In the genomic region with DNA sequence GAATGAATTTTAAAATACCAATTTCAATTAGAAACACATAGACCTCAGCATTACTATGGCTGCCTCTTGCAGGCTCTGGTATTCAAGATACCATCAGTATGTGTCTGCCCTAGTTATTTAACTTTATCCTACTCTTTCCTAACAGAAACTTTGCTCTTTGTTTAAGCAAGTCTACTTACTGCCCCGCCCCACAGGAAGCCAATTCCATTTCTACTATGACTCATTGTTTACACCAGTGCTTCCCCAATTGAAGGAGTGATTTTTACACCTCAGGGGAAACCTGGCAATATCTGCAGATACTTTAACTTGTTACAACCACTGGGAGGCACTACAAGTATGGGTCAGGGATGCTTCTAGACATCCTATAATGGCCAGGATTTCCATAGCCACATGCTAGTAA, we compare ENCODE assay signal across 20 mouse cellular contexts.
DNase-seq lines count a peak whose midpoint lies in the region; ATAC-seq and TF ChIP-seq lines count a peak whose summit lies in the region.
"Had no signal": no experiment of that assay in that cellular context is flagged by ENCODE, and none has a peak within 500 bp of the region (broad histone marks: within the 10 kb centered on the region; RNA-seq: fewer than 3 reads in every experiment).

No protein-coding gene starts in this region.

- no peak overlapping the region for H3K4me2 ChIP-seq in intestine, embryonic 15.5 days (replicated peaks)
- no peak overlapping the region for H3K4me2 ChIP-seq in intestine, embryonic 16.5 days (ENCODE audit: low read depth, low read length)
- no peak overlapping the region for H3K4me2 ChIP-seq in midbrain, postnatal 0 days (ENCODE audit: low read depth, low read length, poor library complexity, severe bottlenecking)
- H3K4me2 ChIP-seq: hindbrain, embryonic 15.5 days; limb, embryonic 12.5 days; midbrain, embryonic 15.5 days had no signal

- no peaks in the 10 kb centered on the region for H3K27me3 ChIP-seq in intestine, embryonic 15.5 days (replicated peaks)
- no peaks in the 10 kb centered on the region for H3K27me3 ChIP-seq in intestine, embryonic 16.5 days (replicated peaks; ENCODE audit: control insufficient read depth, insufficient read depth, low read length)
- no peaks in the 10 kb centered on the region for H3K27me3 ChIP-seq in midbrain, postnatal 0 days (ENCODE audit: insufficient read depth, low read length)
- H3K27me3 ChIP-seq: hindbrain, embryonic 15.5 days; limb, embryonic 12.5 days; megakaryocyte, embryonic 14.5 days; midbrain, embryonic 15.5 days had no signal

- no peaks in the 10 kb centered on the region for H3K9me3 ChIP-seq in intestine, embryonic 15.5 days
- H3K9me3 ChIP-seq in intestine, embryonic 16.5 days (ENCODE audit: control insufficient read depth, low read length), result no peaks in the 10 kb centered on the region
- no peaks in the 10 kb centered on the region for H3K9me3 ChIP-seq in midbrain, postnatal 0 days (ENCODE audit: low read length)
- H3K9me3 ChIP-seq: G1E; hindbrain, embryonic 15.5 days; limb, embryonic 12.5 days; midbrain, embryonic 15.5 days had no signal

- no peak overlapping the region for H3K9ac ChIP-seq in intestine, embryonic 15.5 days
- H3K9ac ChIP-seq in intestine, embryonic 16.5 days (ENCODE audit: low read depth, low read length), result no peak overlapping the region
- H3K9ac ChIP-seq in midbrain, postnatal 0 days (replicated peaks; ENCODE audit: low read length, poor library complexity, severe bottlenecking), result no peak overlapping the region
- H3K9ac ChIP-seq: forebrain, postnatal 0 days; hindbrain, embryonic 15.5 days; limb, embryonic 12.5 days; midbrain, embryonic 15.5 days had no signal

- peak; percentile 5 for DNase-seq in 3T3-L1 (ENCODE audit: low read depth, low spot score)
- DNase-seq in R1 (ENCODE audit: low read depth, low spot score), result peak; percentile 71
- peak; percentile 28 for DNase-seq in lung, postnatal 25 days (ENCODE audit: low spot score)
- DNase-seq in adipocyte (ENCODE audit: low spot score), result no peak
- no peak for DNase-seq in cerebellum, adult 9-11 months
- no peak for DNase-seq in midbrain, postnatal 0 days (ENCODE audit: low spot score)
- DNase-seq: adrenal gland, postnatal 36 days; cerebellum, adult 8-10 months; forebrain, postnatal 0 days; gastrocnemius, postnatal 14 days; kidney, adult 18-20 months; kidney, postnatal 10 days; thymus, postnatal 36 days had no signal

- no peaks in the 10 kb centered on the region for H3K4me1 ChIP-seq in intestine, embryonic 15.5 days (replicated peaks)
- no peaks in the 10 kb centered on the region for H3K4me1 ChIP-seq in intestine, embryonic 16.5 days (ENCODE audit: control insufficient read depth, insufficient read depth, low read length)
- H3K4me1 ChIP-seq in midbrain, postnatal 0 days (ENCODE audit: insufficient read depth, low read length), result no peaks in the 10 kb centered on the region
- H3K4me1 ChIP-seq: hindbrain, embryonic 15.5 days; limb, embryonic 12.5 days; megakaryocyte, embryonic 14.5 days; midbrain, embryonic 15.5 days had no signal

- H3K27ac ChIP-seq in intestine, embryonic 15.5 days, result no peak overlapping the region
- no peak overlapping the region for H3K27ac ChIP-seq in intestine, embryonic 16.5 days (ENCODE audit: low read length)
- H3K27ac ChIP-seq in midbrain, postnatal 0 days (ENCODE audit: low read depth, low read length), result no peak overlapping the region
- H3K27ac ChIP-seq: hindbrain, embryonic 15.5 days; limb, embryonic 12.5 days; midbrain, embryonic 15.5 days had no signal

- WGBS in intestine, embryonic 15.5 days, result 44% methylated on average over 1 of the region's 1 CpGs
- WGBS in intestine, embryonic 16.5 days, result 42% methylated on average over 1 of the region's 1 CpGs
- WGBS in midbrain, postnatal 0 days, result 46% methylated on average over 1 of the region's 1 CpGs

- ATAC-seq in intestine, embryonic 15.5 days, result peak; percentile 15; the same call in 1 of the 2 replicates
- no peak for ATAC-seq in intestine, embryonic 16.5 days
- no peak for ATAC-seq in midbrain, postnatal 0 days (ENCODE audit: low FRiP score)
- ATAC-seq: forebrain, postnatal 0 days; midbrain, embryonic 15.5 days had no signal

- no peak for TF ChIP-seq CTCF in midbrain, postnatal 0 days (IDR thresholded peaks at IDR 0.05)

- H3K4me3 ChIP-seq in intestine, embryonic 15.5 days (replicated peaks), result no peak overlapping the region
- no peak overlapping the region for H3K4me3 ChIP-seq in intestine, embryonic 16.5 days (ENCODE audit: low read length)
- H3K4me3 ChIP-seq in midbrain, postnatal 0 days (ENCODE audit: low read depth, low read length), result no peak overlapping the region
- H3K4me3 ChIP-seq: hindbrain, embryonic 15.5 days; limb, embryonic 12.5 days; megakaryocyte, embryonic 14.5 days; midbrain, embryonic 15.5 days had no signal

- no peaks in the 10 kb centered on the region for H3K36me3 ChIP-seq in intestine, embryonic 15.5 days
- no peaks in the 10 kb centered on the region for H3K36me3 ChIP-seq in intestine, embryonic 16.5 days (ENCODE audit: control insufficient read depth, insufficient read depth, low read length)
- no peaks in the 10 kb centered on the region for H3K36me3 ChIP-seq in midbrain, postnatal 0 days (ENCODE audit: insufficient read depth, low read length)
- H3K36me3 ChIP-seq: G1E; hindbrain, embryonic 15.5 days; limb, embryonic 12.5 days; midbrain, embryonic 15.5 days had no signal

Comparison
In these comparisons a context has a peak if more than half of its experiments do, and no peak if none do; other contexts are left out.
1. DNase-seq: peak in 3T3-L1 (single experiment), R1 (single experiment) and lung, postnatal 25 days (single experiment); none in adipocyte (single experiment), cerebellum, adult 9-11 months (single experiment) and midbrain, postnatal 0 days (single experiment).